Mouse (Mus musculus): ENCODE measurements around the gene Rpl27a. TPM values are rescaled to one million over a fixed set of nuclear protein-coding genes. Genes with fewer than 3 reads are reported as not detected.

Rpl27a gene
- polyA plus RNA-seq, 2 experiments: 93.6 to 486 TPM

DNA sequence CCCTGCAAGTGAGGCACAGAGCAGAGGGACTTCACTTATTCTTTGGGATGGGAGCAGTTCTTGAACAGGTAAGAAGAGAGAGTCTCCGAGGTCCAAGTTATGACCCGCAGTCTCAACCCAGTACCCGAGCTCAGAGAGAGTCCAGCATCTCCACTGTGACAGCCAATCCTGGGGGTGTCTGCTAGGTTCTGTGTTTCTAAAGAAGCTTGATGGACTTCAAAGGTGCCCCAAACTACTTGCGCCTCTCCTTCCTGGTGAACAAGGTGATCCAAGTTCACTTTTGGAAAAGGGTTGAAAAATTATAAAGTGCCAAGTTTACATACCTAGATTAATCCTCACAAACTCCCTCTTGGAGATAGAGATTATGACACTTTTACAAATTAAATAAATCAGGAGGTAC, 10.9 kb upstream of the Rpl27a start, which contains the start of gene Trim66:
Gene Trim66 (minus strand): TSS at position 101 of the 400 bp plus-strand sequence.
- Histone ChIP-seq H3K4me2 (ENCODE audit: low read depth) (no peak within 1 kb of the TSS), H3K9me3 (ENCODE audit: control insufficient read depth, low read length) (no peaks in the 10 kb centered on the region), H3K36me3 (replicated peaks; ENCODE audit: control insufficient read depth, insufficient read depth, low read depth) (no peaks in the 10 kb centered on the region), H3K9ac (replicated peaks) (no peak within 1 kb of the TSS), H3K27me3 (ENCODE audit: control insufficient read depth, insufficient read depth, low read length) (no peaks in the 10 kb centered on the region), H3K4me3 (ENCODE audit: insufficient read depth in 1 of 2, low read depth in 2 of 2, low read length in 2 of 2) (no peak within 1 kb of the TSS), H3K27ac (no peak within 1 kb of the TSS), H3K4me1 (replicated peaks; ENCODE audit: control insufficient read depth in 2 of 2, insufficient read depth in 2 of 2, low read length in 1 of 2) (peaks cover 13 to 19% of the 10 kb centered on the region in 2 experiments)
- WGBS (ENCODE audit: insufficient replicate concordance): 74% methylated on average over 4 of the region's 4 CpGs
- DNase-seq (ENCODE audit: low read depth in 3 of 3, low spot score in 3 of 3) (no peak), ATAC-seq (ENCODE audit: insufficient read depth) (no peak)
- TF ChIP-seq EP300 (IDR thresholded peaks at IDR 0.05; ENCODE audit: low read depth) (no peak), CTCF (IDR thresholded peaks at IDR 0.05; ENCODE audit: low read depth) (no peak)

DNA sequence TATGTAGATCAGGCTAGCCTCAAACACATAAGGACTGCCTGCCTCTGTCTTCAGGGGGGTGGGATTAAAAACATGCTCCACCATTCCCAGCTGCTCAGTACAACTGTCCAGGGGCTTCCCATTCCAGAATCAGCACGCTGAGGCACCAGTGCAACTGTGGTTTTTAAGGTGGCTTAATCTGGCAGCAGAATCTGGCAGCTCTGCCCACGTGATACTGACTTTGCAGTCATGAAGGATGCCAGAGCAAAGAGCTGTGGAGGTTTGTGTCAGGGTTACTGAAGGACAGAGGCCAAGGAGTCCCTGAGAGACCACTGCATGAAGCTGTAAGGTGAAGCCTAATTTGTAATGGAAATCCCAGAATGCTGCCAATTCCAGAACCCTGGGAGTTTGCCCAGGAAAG, 8.1 kb upstream of the Rpl27a start:
- peak overlapping the region; percentile 43 for H3K9ac ChIP-seq (replicated peaks)
- H3K4me2 ChIP-seq (ENCODE audit: low read depth): no peak overlapping the region
- 10% methylated on average over 2 of the region's 2 CpGs for WGBS (ENCODE audit: insufficient replicate concordance)
- H3K4me3 ChIP-seq (ENCODE audit: insufficient read depth in 1 of 2, low read depth in 2 of 2, low read length in 2 of 2): no peak overlapping the region
- no peaks in the 10 kb centered on the region for H3K9me3 ChIP-seq (ENCODE audit: control insufficient read depth, low read length)
- no peaks in the 10 kb centered on the region for H3K27me3 ChIP-seq (ENCODE audit: control insufficient read depth, insufficient read depth, low read length)
- DNase-seq (ENCODE audit: low read depth in 3 of 3, low spot score in 3 of 3) (no peak), ATAC-seq (ENCODE audit: insufficient read depth) (peak; percentile 31; the same call in 1 of the 2 replicates)
- no peaks in the 10 kb centered on the region for H3K36me3 ChIP-seq (replicated peaks; ENCODE audit: control insufficient read depth, insufficient read depth, low read depth)
- no peak overlapping the region for H3K27ac ChIP-seq
- TF ChIP-seq CTCF (IDR thresholded peaks at IDR 0.05; ENCODE audit: low read depth) (no peak), EP300 (IDR thresholded peaks at IDR 0.05; ENCODE audit: low read depth) (no peak)
- H3K4me1 ChIP-seq (replicated peaks; ENCODE audit: control insufficient read depth in 2 of 2, insufficient read depth in 2 of 2, low read length in 1 of 2): peaks cover 13 to 19% of the 10 kb centered on the region in 2 experiments

DNA sequence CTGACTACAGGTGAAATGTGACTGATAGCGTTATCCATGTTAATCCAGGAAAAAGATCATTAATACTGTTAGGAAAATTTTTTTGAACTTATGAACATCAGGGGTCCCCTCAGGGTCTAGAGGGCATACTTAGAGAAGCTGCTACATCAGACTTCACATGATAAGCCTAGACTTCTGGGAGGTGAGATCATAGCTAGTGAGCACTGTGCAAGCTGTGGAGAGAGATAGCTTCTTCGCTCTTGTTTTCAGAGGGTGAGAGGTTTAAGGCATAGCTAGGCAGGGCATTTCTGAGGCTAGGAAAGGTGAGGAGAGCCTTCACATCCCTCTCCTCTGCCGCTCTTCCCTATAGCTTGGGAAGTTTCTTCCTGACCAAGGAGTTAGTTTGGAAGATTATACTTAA, 7.1 kb upstream of the Rpl27a start:
- Histone ChIP-seq H3K9ac (replicated peaks) (0 out of 2 replicates have a peak overlapping the region, but pooled peaks have one; percentile 3), H3K4me1 (replicated peaks; ENCODE audit: control insufficient read depth in 2 of 2, insufficient read depth in 2 of 2, low read length in 1 of 2) (peaks cover 13 to 23% of the 10 kb centered on the region in 2 experiments), H3K9me3 (ENCODE audit: control insufficient read depth, low read length) (no peaks in the 10 kb centered on the region), H3K4me2 (ENCODE audit: low read depth) (peak overlapping the region; percentile 20; the same call in 1 of the 2 replicates), H3K27me3 (ENCODE audit: control insufficient read depth, insufficient read depth, low read length) (no peaks in the 10 kb centered on the region), H3K4me3 (ENCODE audit: insufficient read depth in 1 of 2, low read depth in 2 of 2, low read length in 2 of 2) (no peak overlapping the region), H3K36me3 (replicated peaks; ENCODE audit: control insufficient read depth, insufficient read depth, low read depth) (no peaks in the 10 kb centered on the region), H3K27ac (no peak overlapping the region)
- WGBS (ENCODE audit: insufficient replicate concordance): 56% methylated on average over 3 of the region's 3 CpGs
- peak in 1 of 3 experiments; percentile 36 for DNase-seq (ENCODE audit: low read depth in 3 of 3, low spot score in 3 of 3)
- ATAC-seq (ENCODE audit: insufficient read depth): peak; percentile 86
- TF ChIP-seq EP300 (IDR thresholded peaks at IDR 0.05; ENCODE audit: low read depth) (peak; percentile 47), CTCF (IDR thresholded peaks at IDR 0.05; ENCODE audit: low read depth) (no peak)

DNA sequence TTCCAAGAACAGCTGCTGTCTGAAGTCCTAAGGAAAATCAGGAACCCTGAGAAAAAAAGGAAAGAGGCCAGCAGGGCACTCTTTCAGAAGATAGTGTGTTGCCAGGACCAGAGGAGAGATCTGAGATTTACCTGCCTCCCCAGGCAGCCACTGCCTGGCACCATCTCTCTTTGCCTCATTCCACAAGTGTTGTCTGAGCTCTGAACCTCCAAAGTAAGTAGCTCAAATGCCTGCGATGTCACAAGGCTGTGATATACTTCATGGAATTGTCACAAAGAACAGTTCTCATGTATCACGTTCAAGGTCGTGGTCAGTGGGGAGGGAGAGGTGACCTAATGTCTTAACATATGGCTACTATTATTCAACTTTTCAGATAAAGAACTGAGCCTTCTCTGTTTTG, 2.4 kb upstream of the Rpl27a start:
- Histone ChIP-seq H3K4me3 (ENCODE audit: insufficient read depth in 1 of 2, low read depth in 2 of 2, low read length in 2 of 2) (no peak overlapping the region), H3K27ac (no peak overlapping the region; the same call in 1 of the 2 replicates), H3K9ac (replicated peaks) (no peak overlapping the region), H3K4me2 (ENCODE audit: low read depth) (no peak overlapping the region), H3K27me3 (ENCODE audit: control insufficient read depth, insufficient read depth, low read length) (no peaks in the 10 kb centered on the region), H3K9me3 (ENCODE audit: control insufficient read depth, low read length) (no peaks in the 10 kb centered on the region), H3K4me1 (replicated peaks; ENCODE audit: control insufficient read depth in 2 of 2, insufficient read depth in 2 of 2, low read length in 1 of 2) (peaks cover 24 to 25% of the 10 kb centered on the region in 2 experiments), H3K36me3 (replicated peaks; ENCODE audit: control insufficient read depth, insufficient read depth, low read depth) (peaks cover 14% of the 10 kb centered on the region)
- DNase-seq (ENCODE audit: low read depth in 3 of 3, low spot score in 3 of 3): no peak
- no peak for ATAC-seq (ENCODE audit: insufficient read depth)
- no peak for TF ChIP-seq CTCF (IDR thresholded peaks at IDR 0.05; ENCODE audit: low read depth)
- TF ChIP-seq EP300 (IDR thresholded peaks at IDR 0.05; ENCODE audit: low read depth): no peak
- WGBS (ENCODE audit: insufficient replicate concordance): 60% methylated on average over 3 of the region's 3 CpGs

GRCm38 (mm10) chr7:109518036-109518681, 788 bp upstream of the Rpl27a start:
- DNase-seq (ENCODE audit: low read depth in 3 of 3, low spot score in 3 of 3) (peak; percentile 58 to 62 (median 60)), ATAC-seq (ENCODE audit: insufficient read depth) (peak; percentile 40)
- Histone ChIP-seq H3K4me3 (ENCODE audit: insufficient read depth in 1 of 2, low read depth in 2 of 2, low read length in 2 of 2) (peak overlapping the region; percentile 85 to 95), H3K9me3 (ENCODE audit: control insufficient read depth, low read length) (no peaks in the 10 kb centered on the region), H3K4me2 (ENCODE audit: low read depth) (peak overlapping the region; percentile 96), H3K27me3 (ENCODE audit: control insufficient read depth, insufficient read depth, low read length) (no peaks in the 10 kb centered on the region), H3K27ac (peak overlapping the region; percentile 99), H3K36me3 (replicated peaks; ENCODE audit: control insufficient read depth, insufficient read depth, low read depth) (peaks cover 30% of the 10 kb centered on the region), H3K4me1 (replicated peaks; ENCODE audit: control insufficient read depth in 2 of 2, insufficient read depth in 2 of 2, low read length in 1 of 2) (peaks cover 17 to 19% of the 10 kb centered on the region in 2 experiments), H3K9ac (replicated peaks) (peak overlapping the region; percentile 94)
- WGBS (ENCODE audit: insufficient replicate concordance): 7% methylated on average over 10 of the region's 10 CpGs
- TF ChIP-seq CTCF (IDR thresholded peaks at IDR 0.05; ENCODE audit: low read depth) (no peak), EP300 (IDR thresholded peaks at IDR 0.05; ENCODE audit: low read depth) (no peak)

Measured in liver, embryonic 14.5 days (tissue).